Mouse (Mus musculus) thymus, adult 2 months (tissue): Measurements from ENCODE around the gene Dync2li1.

Experiments
- CTCF ChIP-seq: fragments of 200-500 bp; IDR thresholded peaks from 2 replicates; pipeline ENCODE4 v1.5.1; 2012; ENCODE audit warnings: mild to moderate bottlenecking, control low read depth, low read length, moderate library complexity, borderline replicate concordance; ENCODE audit not compliant: control insufficient read depth, poor library complexity, insufficient read depth; ENCODE audit errors: extremely low read depth
- POLR2A ChIP-seq: fragments of 200-500 bp; IDR thresholded peaks from 2 replicates; pipeline ENCODE4 v1.6.1; 2012; ENCODE audit warnings: mild to moderate bottlenecking, low read length, control low read depth, moderate library complexity; ENCODE audit not compliant: control insufficient read depth, poor library complexity, insufficient read depth; ENCODE audit errors: extremely low read depth

GRCm38 (mm10) chr17:84685286-84685685 is 59.0 kb downstream of the Dync2li1 start:
- TF ChIP-seq CTCF (no peak), POLR2A (no peak)
